Mouse (Mus musculus): ENCODE results near the gene Dnah7a.
A peak's percentile ranks its signal among the peaks of the same experiment; 100 is the strongest.
"Not testable (repeated sequence)": the region's sequence is repeated elsewhere in the genome, so short reads cannot be mapped to it uniquely, and the experiment has no call there.

The Dnah7a gene

GRCm38 (mm10) chr1:53384085-53384688 is 322.4 kb downstream of the Dnah7a start:
- no peak for DNase-seq (ENCODE audit: low spot score in 2 of 2)

- DNase-seq (ENCODE audit: low spot score in 2 of 2) = no peak
These were observed 328.9 kb downstream of the Dnah7a start for GRCm38 (mm10) chr1:53377731-53378130.

- DNase-seq (ENCODE audit: low spot score in 2 of 2) = not testable (repeated sequence)
These were observed 330.6 kb downstream of the Dnah7a start for GRCm38 (mm10) chr1:53375965-53376364.

GRCm38 (mm10) chr1:53358988-53359387 is 347.6 kb downstream of the Dnah7a start:
- no peak for DNase-seq (ENCODE audit: low spot score in 2 of 2)

GRCm38 (mm10) chr1:53352327-53353261 is 354.0 kb downstream of the Dnah7a start, which contains the start of the genes Asdurf, Gm28551 and Asnsd1:
Gene Asdurf (minus strand): TSS chr1:53352619.
Gene Gm28551 (minus strand): TSS chr1:53352667.
Gene Asnsd1 (minus strand): TSS chr1:53352752.
- peak; percentile 97 to 98 for DNase-seq (ENCODE audit: low spot score in 2 of 2)

Measured in urinary bladder, postnatal 36 days (tissue).